Mouse (Mus musculus) ES-Bruce4 (cell line): Measurements from ENCODE around the gene Mmadhc.

Experiments
- CTCF ChIP-seq: IDR thresholded peaks from one replicate; pipeline ENCODE4 v1.8.1; 2011; ENCODE audit warnings: low read depth, low read length
- EP300 ChIP-seq: IDR thresholded peaks from 2 replicates; pipeline ENCODE4 v1.6.1; 2011; ENCODE audit warnings: low read depth, low read length; ENCODE audit not compliant: insufficient read depth

DNA sequence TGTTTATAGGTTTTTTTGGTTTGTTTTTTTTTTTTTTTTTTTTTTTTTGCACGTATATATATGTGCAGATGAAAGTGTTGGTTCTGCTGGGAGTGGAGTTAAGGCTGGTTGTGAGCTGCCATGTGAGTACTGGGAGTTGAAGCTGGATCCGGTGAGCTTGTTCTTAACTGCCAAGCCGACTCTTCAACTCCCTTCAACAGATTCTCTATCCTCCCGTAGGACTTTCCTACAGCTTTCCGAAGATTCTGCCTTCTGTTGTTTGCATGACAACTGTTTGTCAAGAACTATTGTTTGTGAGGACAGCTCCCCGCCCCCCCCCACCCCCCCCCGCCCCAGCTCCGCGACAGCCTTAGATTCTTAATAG lies 368 bp upstream of the Mmadhc start:
- TF ChIP-seq EP300 = no peak
- TF ChIP-seq CTCF = no peak
